Mouse (Mus musculus) natural killer cell, adult 2 months (primary cell): ENCODE data around the gene Slc16a12.

Experiments used
- DNase-seq, 2 experiments: peaks; one replicate each; pipeline ENCODE4 v3.0.0; 2022; ENCODE audit warnings: low spot score in 2 of 2

The Slc16a12 gene

DNA sequence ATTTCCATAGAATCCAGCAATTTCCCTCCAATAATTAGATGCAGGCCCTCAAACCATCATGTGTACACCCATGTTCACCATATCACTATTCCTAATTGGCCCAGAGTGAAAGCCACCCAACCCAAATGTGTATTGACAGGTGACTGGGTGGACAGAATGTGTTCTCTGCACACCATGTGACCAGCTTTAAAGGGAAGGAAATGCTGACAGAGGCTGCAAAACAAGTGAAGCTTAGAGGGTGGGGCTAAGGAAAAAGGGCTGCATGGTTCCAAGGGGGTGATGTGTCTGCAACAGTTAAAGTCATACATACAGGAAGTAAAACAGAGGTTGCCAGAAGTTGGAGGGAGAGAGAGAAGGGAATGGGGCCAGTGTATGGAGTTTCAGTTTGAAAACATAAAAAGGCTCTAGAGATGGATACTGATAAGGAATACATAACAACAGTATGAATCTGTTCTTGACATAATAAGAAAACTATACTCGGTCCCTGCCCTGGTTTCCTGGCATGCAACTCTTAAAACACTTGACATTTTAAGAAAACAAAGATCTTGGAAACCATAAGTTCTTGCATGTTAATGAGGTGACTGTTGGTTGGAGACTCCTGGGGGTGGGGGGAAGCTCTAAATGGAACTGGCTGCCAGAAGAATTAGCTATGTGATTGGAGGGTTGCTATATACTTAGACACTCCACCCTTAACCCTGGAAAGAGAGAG is 20.7 kb downstream of the Slc16a12 start:
- DNase-seq: peak in 1 of 2 experiments; percentile 5

DNA sequence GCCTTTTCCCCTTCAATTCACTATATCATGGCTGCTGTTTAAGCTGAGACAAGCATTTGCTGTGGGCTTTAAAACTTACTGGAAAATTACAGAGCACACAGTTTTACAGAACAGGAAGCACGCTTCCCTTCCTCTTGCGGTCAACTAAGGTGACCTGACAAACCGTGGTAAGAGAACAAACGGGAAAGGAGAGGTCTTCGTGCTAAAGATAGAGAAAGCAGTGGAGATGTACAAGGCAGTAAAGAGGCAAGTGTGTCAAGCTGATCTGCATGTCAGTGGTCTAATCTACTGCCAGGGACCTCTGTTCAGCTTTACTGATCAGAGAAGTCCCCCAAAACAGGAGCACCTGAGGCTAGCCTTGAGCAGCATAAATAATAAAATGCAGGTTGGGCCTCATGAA is 21.7 kb downstream of the Slc16a12 start:
- DNase-seq: peak in 1 of 2 experiments; percentile 7

DNA sequence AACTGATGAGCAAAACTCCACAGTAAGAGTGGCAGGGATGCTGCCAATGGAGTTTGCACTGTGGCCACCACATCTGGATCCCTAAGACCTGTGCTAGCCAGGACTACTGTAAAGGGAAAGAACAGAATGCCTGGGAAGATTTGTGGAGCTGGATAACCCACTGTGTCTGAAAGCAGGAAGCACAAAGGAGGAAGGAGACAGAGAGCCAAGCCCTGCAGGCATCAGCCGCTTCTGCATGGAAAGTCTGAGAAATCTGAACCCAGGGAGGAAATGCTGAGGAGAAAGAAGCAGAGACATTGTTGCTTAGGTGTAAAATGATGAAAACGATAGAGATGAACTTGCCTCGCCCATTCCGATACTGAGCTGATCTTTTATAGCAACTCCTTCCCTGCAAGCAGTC is 22.5 kb downstream of the Slc16a12 start:
- DNase-seq: no peak

DNA sequence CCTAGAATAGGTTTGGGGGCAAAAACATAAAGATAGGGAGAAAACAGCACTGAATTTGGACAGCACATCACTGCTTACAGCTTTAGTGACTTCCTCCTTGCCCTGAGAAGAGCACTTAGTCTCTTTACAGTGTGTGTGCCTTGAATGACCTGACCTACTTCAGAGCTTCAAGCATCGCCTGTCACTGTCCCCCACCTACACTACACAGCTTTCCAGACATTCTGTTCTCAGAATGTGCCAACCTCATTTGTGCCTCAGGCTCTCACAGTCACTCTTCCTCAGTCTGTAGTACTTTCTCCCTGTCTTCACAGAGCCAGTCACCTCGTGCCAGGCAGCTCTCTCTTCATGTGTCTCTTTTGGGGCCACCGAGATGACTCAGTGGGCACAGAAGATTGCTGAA is 24.5 kb downstream of the Slc16a12 start:
- no peak for DNase-seq

DNA sequence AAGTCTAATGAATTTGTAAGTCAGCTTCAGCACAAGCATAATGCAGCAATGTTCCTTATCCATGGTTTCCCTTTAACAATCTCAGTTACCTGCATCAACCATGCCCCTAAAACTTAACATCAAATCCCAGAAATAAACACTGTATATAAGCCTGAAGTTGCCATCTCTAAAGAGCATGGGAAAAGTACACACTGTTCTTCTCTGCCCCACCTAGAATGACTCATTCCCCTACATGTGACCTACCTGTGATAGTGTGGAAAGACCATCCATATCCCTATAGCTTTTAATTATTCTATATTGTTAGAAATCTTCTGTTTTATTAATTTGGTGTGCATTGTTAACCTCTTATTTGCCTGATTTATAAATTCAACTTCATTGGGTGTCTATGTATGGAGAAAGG is 27.0 kb downstream of the Slc16a12 start:
- DNase-seq: no peak

DNA sequence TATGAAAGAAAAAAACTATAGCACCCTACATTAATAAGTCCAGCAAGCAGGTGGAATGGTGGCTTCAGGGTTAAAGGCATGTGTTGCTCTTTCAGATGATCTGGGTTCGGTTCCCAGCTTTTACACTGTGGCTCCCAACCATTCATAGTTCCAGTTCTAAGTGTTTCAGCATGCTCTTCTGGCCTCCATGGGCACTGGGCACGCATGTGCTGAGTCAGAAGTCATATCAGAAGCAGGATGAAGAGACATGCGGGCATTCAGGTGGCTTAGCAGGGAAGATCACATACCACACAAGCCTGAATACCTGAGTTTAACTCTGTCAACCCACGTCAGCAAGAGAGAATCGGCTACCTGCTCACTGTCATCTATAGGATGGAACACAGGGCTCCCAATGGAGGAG is 28.1 kb downstream of the Slc16a12 start:
- no peak for DNase-seq

DNA sequence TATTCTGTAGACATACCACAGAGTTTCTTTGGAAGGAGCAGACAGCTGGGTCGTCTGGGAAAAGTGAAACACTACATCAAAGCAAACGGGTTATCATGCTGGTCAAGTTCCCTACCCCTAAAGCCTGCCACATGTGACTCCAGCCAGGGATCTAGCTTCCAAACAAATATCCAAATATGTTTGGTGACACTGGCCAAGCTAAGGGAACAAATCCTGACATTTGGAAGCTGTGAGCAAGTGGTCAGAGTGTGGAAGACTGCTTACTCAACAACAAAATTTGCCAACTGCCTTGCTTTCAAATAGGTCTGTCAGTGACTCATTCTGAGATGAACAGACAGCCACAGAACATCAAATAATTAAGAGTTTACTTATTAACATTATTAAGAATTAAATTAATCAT is 28.6 kb downstream of the Slc16a12 start:
- no peak for DNase-seq

DNA sequence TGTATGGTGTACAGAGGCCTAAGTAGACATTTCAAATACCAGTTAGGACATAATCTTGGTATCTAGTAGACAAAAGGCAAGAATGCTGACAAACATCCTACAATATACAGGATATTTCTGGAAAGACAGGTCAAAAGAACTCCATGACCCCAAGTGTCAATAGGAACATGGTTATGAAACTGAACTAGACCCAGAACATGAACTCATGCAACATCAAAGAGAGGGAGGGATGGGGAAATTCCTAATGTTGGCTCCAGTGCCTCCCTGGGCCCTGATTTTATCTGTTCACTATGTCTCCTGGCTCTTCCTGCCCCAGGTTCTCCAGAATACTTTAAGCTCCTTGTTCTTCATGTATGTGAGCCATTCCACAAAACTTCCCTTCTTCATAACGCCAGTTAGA is 31.2 kb downstream of the Slc16a12 start:
- no peak for DNase-seq

DNA sequence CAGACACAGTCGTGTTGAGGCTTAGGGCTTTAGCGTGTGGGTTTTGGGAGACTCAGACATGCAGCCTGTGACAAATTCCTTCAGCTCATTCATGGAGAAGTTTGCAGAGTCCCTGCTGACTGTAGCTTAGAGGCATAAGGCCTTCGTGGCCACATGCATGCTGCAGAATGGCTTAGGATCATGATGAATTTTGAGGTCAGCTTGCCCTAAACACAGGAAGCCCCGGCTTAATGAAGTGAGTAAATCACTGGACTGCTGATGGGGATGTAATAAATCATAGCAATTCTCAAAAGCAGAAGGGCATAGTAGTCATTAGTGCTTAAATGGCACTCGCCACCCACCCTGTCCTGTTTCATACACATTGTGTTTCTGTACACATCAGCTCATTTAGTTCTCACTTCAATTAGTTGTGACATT is 32.8 kb downstream of the Slc16a12 start:
- no peak for DNase-seq

DNA sequence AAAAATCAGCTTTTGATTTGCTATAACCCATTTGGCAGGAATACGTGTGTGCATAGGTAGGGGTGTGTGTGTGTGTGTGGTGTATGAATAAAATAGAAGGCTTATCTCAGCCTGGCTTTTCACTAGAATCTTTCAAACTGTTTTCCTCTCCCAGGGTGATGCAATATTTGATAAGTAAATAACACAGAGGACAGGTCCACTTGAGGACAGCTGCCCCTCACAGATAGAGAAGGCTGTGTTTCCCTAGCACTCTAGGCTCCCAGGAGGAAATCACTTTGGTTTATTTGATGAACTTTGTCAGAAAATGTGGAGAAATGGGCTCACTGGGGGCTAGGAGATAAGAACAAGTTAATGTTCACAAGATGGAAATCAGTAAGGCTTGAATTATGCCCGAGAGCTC is 35.0 kb downstream of the Slc16a12 start:
- DNase-seq: no peak

DNA sequence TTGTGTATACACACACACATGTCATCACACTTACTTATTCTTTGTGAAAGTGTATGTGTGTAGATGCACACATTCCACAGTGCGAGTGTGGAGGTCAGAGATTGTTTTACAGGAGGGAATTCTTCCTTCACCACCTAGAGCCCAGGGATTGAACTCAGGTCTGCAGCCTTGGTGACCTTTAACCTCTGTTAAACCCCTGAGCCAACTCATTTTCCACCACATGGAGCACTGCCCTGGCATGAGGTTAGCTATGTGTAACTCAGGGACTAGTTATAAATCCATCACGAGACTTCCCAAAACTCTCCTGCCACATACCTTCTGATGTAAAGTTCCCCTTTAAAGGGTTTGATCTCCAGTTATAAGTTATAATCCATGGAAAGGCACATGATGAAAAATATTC is 38.9 kb downstream of the Slc16a12 start:
- DNase-seq: no peak

DNA sequence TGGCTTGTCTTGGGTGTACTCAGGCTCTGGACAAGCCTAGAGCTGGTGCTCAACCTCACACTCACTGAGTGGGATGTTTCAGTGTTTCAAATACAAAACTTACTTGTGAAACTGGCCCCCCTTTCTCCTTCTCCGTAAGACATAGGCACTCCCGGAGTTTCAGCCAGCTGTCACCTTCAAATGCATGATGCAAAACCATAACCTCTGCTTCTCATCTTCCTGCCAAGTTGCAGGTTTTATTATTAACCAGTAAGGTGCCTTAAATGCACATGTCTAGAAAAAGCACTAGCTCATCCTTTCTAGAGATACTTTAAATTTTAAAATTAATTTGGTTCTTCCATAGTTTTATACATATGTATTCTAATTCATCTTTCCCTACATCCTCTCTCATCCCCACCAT is 39.5 kb downstream of the Slc16a12 start:
- DNase-seq: no peak

DNA sequence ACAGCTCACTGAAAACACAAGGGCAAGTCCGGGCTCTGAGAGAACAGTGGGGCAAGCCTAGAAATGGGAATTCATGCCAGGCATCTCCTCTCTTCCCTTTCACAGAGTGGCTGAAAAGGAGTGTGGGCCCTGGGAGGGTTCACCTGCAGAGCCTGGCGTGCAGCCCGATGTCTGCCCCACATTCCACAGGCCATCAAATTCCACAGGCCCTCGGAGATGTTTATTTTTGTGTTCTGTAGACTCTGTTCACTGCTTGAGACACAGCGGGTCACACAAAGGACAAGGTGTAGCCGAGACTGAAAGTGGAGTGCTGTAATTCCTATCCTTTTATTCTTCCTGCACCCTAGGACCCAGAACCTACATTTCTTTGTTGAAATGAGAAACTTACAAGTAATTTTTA is 40.8 kb downstream of the Slc16a12 start:
- no peak for DNase-seq

DNA sequence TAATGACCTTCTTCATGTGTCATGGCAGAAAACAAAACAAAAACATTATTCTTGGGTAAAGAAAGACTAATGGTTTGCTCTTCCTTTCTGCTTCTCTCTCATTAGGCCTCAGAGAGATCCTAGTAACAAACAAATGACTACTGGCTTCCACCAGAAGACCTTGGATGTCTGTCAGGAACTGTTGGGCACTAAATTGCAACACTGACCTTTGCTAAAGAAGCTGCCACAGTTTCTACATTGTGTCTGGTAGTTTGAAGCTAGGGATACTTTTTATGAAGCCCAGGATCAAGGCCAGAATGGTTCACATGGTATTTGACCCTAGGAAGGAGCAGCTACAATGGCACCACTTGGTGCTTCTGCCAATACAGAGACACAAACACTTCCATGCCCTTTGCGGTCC is 41.9 kb downstream of the Slc16a12 start:
- DNase-seq: no peak

DNA sequence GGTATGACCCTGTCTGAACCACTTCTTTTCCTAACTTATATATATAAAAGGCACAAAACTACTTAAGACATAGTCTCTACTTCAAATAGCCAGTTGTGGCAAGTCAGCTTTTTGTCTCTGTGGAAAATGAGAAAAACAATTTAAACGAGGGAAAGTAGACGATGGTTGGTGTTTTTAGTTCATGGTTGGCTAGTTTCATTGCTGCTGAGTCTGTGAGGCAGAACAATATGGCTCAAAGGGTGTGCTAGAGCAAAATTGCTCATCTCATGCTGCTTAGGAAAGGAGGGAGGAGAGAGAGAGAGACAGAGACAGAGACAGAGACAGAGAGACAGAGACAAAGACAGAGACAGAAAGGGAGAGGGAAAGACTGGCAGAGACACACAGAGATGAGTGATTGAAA is 47.8 kb downstream of the Slc16a12 start:
- DNase-seq: no peak

DNA sequence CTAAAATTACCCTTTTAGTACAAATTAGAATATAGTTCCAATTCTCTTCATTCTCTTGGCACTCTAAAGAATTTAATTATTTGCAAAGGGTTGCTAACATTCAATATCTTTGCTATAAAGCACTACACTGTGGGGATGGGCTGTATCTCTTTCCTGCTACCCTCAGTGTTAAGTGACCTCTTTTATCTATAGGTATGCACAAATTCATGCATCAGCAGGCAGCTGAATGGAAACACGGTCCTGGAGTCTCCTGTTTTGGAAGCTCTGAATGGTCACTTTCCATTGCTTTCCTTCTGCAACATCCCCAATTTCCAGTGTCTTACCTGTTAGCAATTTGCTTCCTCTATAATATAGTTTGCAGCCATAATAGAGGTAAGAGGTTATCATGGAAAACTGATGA is 48.2 kb downstream of the Slc16a12 start:
- DNase-seq: no peak

DNA sequence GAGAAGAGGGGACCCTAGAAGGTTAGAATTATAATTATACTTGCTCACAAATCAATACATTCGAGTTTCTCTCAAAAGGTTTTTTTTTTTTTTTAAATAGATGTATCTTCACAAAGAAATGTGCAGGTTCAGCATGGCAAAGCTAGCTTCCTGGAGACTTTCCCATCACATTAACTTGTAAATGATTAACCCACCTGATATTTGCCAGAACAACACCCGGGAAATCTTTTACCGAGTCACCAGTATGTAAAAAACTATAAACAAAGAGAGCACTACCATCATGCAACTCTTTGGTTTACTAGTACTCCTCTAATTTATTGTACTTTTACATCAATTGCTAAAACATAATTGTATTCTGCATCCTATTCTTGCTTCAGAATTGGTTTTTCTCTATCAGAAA is 48.7 kb downstream of the Slc16a12 start:
- no peak for DNase-seq

DNA sequence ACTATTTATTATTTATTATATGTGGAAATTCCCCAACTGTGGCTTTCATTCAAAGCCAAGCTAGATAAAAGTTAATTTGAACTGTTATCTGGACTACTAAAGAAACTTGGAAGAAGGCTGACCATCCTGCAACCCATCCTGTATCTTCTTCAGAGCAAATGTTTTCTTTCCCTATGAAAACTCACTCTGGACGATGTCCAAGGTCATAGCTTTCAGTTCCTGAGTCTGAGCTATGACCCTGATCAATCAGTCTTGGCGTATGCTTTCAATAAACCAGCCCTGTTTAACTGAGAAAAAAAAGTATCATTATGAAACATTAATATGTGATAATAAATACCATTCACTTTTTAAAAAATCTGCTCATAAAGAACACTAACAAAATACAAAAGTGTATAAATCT is 49.6 kb downstream of the Slc16a12 start:
- DNase-seq: no peak

DNA sequence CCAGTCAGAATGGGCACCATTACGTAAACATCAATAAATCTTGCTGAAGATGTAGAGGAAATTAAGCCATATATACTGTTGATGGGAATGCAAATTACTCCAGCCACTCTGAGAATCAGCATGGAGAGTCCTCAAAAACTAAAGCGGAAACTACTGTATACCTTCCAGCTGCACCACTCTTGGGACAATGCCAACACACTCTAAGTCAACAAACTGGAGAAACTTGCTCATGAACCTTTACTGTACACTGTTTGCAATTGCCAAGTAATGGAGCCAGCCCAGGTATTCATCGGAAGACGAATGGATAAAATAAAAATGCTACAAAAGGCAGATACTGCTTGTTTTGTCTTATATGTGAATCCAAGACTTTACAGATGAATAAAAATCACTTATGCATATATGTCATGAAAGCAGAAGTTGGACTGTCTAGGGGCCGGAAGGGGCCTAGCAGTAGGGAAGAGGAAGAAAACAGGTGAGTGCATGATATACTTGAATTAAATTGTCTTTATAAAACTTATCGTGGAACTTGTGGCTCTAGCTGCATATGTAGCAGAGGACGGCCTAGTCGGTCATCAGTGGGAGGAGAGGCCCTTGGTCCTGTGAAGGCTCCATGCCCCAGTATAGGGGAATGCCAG is 50.6 kb downstream of the Slc16a12 start:
- DNase-seq: no peak

DNA sequence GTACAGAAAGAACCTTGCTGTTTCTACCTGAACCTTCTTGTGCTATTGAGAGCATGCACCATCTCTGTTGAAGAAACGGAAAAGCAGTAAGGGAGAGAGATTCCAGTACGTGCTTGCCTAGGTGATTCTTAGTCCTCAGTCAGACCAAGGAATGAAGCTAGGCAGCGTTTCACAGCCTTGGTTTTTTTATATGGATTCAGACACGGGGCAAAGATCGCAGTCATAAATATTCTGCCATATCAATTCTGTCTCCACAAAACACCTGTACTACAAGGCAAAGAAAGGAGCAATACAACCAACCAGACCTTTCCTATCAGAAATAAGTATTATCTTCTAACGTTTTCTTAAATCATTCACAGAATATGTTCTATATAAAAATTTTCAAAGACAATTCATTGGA is 55.7 kb downstream of the Slc16a12 start:
- no peak for DNase-seq

DNA sequence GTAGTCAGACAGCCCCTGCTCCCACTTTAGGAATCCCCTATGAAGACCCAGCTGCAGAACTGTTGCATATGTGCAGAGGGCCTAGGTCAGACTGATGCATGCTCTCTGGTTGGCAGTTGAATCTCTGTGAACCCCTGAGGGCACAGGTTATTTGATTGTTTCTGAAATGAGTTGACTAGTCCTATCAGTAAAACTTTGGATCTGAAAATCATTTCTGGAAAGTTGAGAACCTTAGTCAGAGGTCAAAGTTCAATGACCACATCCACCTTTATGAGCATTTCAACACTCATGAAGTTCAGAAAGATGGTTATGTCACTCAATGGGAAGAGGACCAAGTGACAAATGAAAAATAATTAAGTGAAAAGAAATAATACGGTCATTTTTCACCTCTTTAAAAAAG is 61.6 kb downstream of the Slc16a12 start:
- DNase-seq: no peak

DNA sequence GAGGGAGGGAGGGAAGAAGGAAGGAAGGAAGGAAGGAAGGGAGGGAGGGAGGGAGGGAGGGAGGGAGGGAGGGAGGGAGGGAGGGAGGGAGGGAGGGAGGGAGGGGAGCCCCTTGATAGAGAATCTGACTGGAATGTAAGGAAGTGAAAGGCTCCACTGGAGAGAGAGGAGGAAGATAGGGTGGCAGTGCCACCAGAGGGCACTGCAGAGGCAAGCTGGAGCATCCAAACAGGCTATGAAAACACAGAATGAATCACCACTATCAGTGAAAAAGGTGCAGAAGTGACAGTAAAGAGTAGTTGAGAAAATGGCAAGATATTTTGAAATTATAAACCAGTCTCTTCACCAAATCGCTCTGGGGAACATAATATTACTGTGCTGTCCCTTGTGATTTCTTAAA is 62.2 kb downstream of the Slc16a12 start:
- peak in 1 of 2 experiments; percentile 13 for DNase-seq

DNA sequence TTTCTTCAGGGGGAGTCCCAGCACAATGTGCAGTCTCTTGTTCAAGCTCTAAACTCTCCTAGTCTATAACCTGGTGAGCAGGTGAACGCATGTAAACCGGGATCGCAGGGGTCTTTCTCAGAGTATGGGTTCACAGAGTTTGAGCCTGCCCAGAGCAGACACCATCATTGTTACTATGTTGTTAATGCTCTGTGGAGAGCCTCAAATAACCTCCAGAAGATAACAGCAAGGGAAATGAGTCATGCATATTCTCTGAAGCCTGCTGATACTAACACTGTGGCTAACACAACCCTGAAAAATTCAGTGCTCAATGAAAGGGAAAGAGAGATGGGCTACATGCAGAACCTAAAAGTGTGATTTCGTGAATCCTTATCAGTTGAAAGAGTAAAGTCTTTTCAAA is 68.7 kb downstream of the Slc16a12 start:
- peak; percentile 21 to 52 for DNase-seq

DNA sequence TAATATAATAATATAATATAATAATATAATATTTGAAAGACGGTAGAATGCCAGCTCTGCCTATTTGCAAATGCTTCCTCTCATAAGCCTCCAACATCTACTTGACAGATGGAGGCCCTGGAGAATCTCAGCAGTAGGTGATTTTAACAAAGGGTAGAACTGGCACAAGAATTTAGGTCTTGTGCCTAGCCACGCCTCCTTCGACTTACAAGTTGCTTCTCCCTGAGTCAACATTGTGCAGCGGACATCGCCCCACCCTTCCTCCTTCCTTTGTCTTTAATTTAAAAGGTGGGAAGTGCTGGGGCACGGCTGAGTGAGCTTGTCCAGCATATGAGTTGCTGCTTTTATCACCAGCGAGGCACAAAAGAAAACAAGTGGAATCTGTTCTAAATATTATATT is 73.6 kb downstream of the Slc16a12 start:
- DNase-seq: no peak
